Comparison of ENCODE assay signal across 11 mouse cellular contexts in the genomic region with DNA sequence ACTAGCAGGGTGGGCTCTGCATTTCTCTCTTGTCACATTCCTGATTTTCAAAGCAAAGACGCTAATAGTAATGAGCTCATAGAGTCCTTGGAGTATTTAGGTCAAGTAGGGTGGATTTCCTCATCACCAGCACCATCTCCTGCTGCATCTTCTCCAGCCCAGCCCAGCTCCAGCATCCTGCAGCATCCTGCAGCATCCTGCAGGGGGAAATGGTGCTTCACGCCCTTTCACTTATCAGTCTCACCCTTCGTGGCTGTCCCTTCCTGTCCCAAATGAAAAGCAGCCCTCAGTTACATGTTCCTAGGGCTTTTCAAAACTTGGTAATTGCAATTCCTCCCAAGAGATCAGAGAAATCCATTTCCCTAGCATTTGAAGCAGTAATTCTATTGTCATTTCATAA. TPM values are rescaled to one million over a fixed set of nuclear protein-coding genes. Genes with fewer than 3 reads are reported as not detected.
A peak's percentile ranks its signal among the peaks of the same experiment; 100 is the strongest.
DNase-seq lines count a peak whose midpoint lies in the region; ATAC-seq and TF ChIP-seq lines count a peak whose summit lies in the region.
"Had no signal": no experiment of that assay in that cellular context is flagged by ENCODE, and none has a peak within 500 bp of the region (broad histone marks: within the 10 kb centered on the region; RNA-seq: fewer than 3 reads in every experiment).

No protein-coding gene starts in this region.

- peak; percentile 47 for TF ChIP-seq CTCF in layer of hippocampus, adult 2 months (conservative IDR thresholded peaks at IDR 0.05)
- TF ChIP-seq CTCF in E14TG2a.4 (conservative IDR thresholded peaks at IDR 0.05; ENCODE audit: low read length) = peak; percentile 22; the same call in 1 of the 2 replicates

- H3K4me2 ChIP-seq in forebrain, embryonic 11.5 days (ENCODE audit: low read depth, low read length, severe bottlenecking) = no peak overlapping the region
- H3K4me2 ChIP-seq: lung, embryonic 15.5 days; neural tube, embryonic 12.5 days had no signal

- DNase-seq in cerebellum, adult 8-10 months = peak; percentile 26
- DNase-seq in layer of hippocampus, adult 2 months (ENCODE audit: low spot score in 2 of 2) = no peak
- no peak for DNase-seq in layer of hippocampus, adult 9-11 months
- DNase-seq in naive thymus-derived CD4-positive, alpha-beta T cell, adult 2 months (ENCODE audit: low read depth) = peak; percentile 28
- DNase-seq in forebrain, embryonic 11.5 days (ENCODE audit: low spot score) = no peak
- DNase-seq in ovary, postnatal 14 days (ENCODE audit: low spot score) = no peak

- H3K27me3 ChIP-seq in E14TG2a.4 (ENCODE audit: insufficient read depth, low read length) = no peaks in the 10 kb centered on the region
- H3K27me3 ChIP-seq in forebrain, embryonic 11.5 days (ENCODE audit: control insufficient read depth, insufficient read depth, low read length) = no peaks in the 10 kb centered on the region
- H3K27me3 ChIP-seq: lung, embryonic 15.5 days; neural tube, embryonic 12.5 days had no signal

- no peak overlapping the region for H3K27ac ChIP-seq in layer of hippocampus, adult 2 months
- no peak overlapping the region for H3K27ac ChIP-seq in forebrain, embryonic 11.5 days (ENCODE audit: low read depth, low read length)
- H3K27ac ChIP-seq: lung, embryonic 15.5 days; neural tube, embryonic 12.5 days had no signal

- no peak for ATAC-seq in cerebellum, adult (ENCODE audit: insufficient number of reproducible peaks, low FRiP score, low TSS enrichment)
- no peak for ATAC-seq in forebrain, embryonic 11.5 days (replicated peaks; ENCODE audit: low FRiP score)

- peaks cover 12% of the 10 kb centered on the region for H3K4me1 ChIP-seq in E14TG2a.4 (replicated peaks; ENCODE audit: low read depth, low read length)
- H3K4me1 ChIP-seq in forebrain, embryonic 11.5 days (replicated peaks; ENCODE audit: control insufficient read depth, insufficient read depth, low read length) = no peaks in the 10 kb centered on the region
- H3K4me1 ChIP-seq: lung, embryonic 15.5 days; neural tube, embryonic 12.5 days had no signal

- no peaks in the 10 kb centered on the region for H3K36me3 ChIP-seq in E14TG2a.4 (ENCODE audit: insufficient read depth, low read length)
- H3K36me3 ChIP-seq in forebrain, embryonic 11.5 days (ENCODE audit: control insufficient read depth, insufficient read depth, low read length) = no peaks in the 10 kb centered on the region
- H3K36me3 ChIP-seq: lung, embryonic 15.5 days; neural tube, embryonic 12.5 days had no signal

- H3K9me3 ChIP-seq in E14TG2a.4 (ENCODE audit: low read length) = no peaks in the 10 kb centered on the region
- no peaks in the 10 kb centered on the region for H3K9me3 ChIP-seq in forebrain, embryonic 11.5 days (ENCODE audit: control insufficient read depth, low read length)
- H3K9me3 ChIP-seq: lung, embryonic 15.5 days; neural tube, embryonic 12.5 days had no signal

- WGBS in forebrain, embryonic 11.5 days = 51% methylated on average over 3 of the region's 3 CpGs

- no peak overlapping the region for H3K9ac ChIP-seq in forebrain, embryonic 11.5 days (ENCODE audit: low read length)
- H3K9ac ChIP-seq: lung, embryonic 15.5 days; neural tube, embryonic 12.5 days had no signal

- H3K4me3 ChIP-seq in layer of hippocampus, adult 2 months = no peak overlapping the region
- no peak overlapping the region for H3K4me3 ChIP-seq in E14TG2a.4 (replicated peaks; ENCODE audit: low read length)
- H3K4me3 ChIP-seq in forebrain, embryonic 11.5 days (ENCODE audit: low read depth, low read length) = no peak overlapping the region
- H3K4me3 ChIP-seq: erythroblast, embryonic 14.5 days; lung, embryonic 15.5 days; neural tube, embryonic 12.5 days had no signal

RNA-seq across cellular contexts. Expression of gene Xpnpep2, which starts 15.0 kb away (rescaled TPM):
- total RNA-seq in layer of hippocampus, adult 2 months (2021) = under 1 TPM; 0.29 to 0.49 TPM
- polyA plus RNA-seq in forebrain, embryonic 11.5 days (2014; fragmentation: Nextera tagmentation; extraction: Ambion mirVana) = 1.5 and 2.2 TPM in 2 replicates
- polyA plus RNA-seq: erythroblast, embryonic 14.5 days had no signal

RNA-seq across cellular contexts. Expression of gene Sash3, which starts 52.7 kb away (rescaled TPM):
- 1 to 10 TPM; 1.5 to 1.8 TPM for total RNA-seq in layer of hippocampus, adult 2 months (2021)
- 0.67 and 0.80 TPM in 2 replicates for polyA plus RNA-seq in forebrain, embryonic 11.5 days (2014; fragmentation: Nextera tagmentation; extraction: Ambion mirVana)

RNA-seq across cellular contexts. Expression of gene Apln, which starts 58.9 kb away (rescaled TPM):
- total RNA-seq in layer of hippocampus, adult 2 months (2021) = 10 to 100 TPM; 12.2 to 15.4 TPM
- polyA plus RNA-seq in forebrain, embryonic 11.5 days (2014; fragmentation: Nextera tagmentation; extraction: Ambion mirVana) = 3.8 and 4.0 TPM in 2 replicates
- polyA plus RNA-seq: erythroblast, embryonic 14.5 days had no signal

Comparison
In these comparisons a context has a peak if more than half of its experiments do, and no peak if none do; other contexts are left out.
1. DNase-seq: peak in cerebellum, adult 8-10 months (single experiment) and naive thymus-derived CD4-positive, alpha-beta T cell, adult 2 months (single experiment); none in layer of hippocampus, adult 2 months (0 of 2), layer of hippocampus, adult 9-11 months (single experiment), forebrain, embryonic 11.5 days (single experiment) and ovary, postnatal 14 days (single experiment).